Mouse (Mus musculus): ENCODE measurements at regions not wholly inside any gene's neighbourhood (a gene's known extent, or its start where the extent isn't known, plus 50 kb on each side); places are given as distances from the start of the nearest gene placed in this dataset.

DNA sequence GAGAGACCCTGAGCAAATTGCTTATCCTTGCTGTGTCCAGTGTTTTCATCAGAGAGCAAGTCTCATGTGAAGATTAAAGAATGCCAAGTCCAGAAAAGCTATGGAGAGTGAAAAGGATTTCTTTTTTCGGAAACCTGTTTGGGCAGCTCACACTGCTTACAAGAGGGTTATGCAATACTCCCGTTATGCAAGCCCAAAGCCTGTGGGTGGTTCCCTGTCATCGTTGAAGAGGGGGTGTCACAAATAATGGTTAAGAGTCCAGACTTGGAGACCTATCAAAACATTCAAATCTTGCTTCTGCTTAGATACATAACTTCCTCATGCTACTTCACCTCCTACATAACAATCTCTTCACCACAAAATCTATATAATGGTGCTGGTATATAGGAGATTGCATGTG lies 416.0 kb downstream of the Tmem114 start:
- no peak overlapping the region for H3K27ac ChIP-seq (ENCODE audit: insufficient read depth, low read length)
- no peaks in the 10 kb centered on the region for H3K4me1 ChIP-seq (ENCODE audit: control insufficient read depth, insufficient read depth, low read length)
- TF ChIP-seq POLR2A (IDR thresholded peaks at IDR 0.05; ENCODE audit: borderline replicate concordance, insufficient read depth, low read length) = no peak
- no peak for TF ChIP-seq CTCF (IDR thresholded peaks at IDR 0.05; ENCODE audit: borderline replicate concordance, insufficient read depth, low read depth, low read length)
- 73% methylated on average over 3 of the region's 3 CpGs for WGBS
- no peak for DNase-seq
- H3K4me3 ChIP-seq (replicated peaks; ENCODE audit: insufficient read depth, low read depth, low read length) = no peak overlapping the region
- H3K27me3 ChIP-seq (ENCODE audit: control insufficient read depth, insufficient read depth, low read length) = no peaks in the 10 kb centered on the region

DNA sequence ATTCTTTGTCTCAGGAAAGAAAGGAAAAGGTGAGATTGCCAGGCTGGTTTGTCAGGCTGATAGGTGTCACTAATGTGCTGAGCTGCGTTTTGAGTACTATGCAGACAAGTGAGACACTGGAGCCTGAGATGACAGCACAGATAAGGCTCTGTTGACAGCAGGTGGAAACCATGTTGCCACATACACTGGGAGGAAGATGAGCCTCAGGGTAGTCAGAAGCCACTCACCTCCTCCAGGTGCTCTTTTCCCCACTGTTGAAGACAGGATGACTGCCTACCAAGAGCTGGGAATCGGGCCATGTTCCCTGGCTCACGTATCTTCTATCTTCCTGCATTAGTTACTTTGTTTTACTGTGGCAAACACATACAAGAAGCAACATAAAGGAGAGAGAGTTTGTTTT lies 418.3 kb downstream of the Tmem114 start:
- no peak overlapping the region for H3K27ac ChIP-seq (ENCODE audit: insufficient read depth, low read length)
- no peak for TF ChIP-seq CTCF (IDR thresholded peaks at IDR 0.05; ENCODE audit: borderline replicate concordance, insufficient read depth, low read depth, low read length)
- TF ChIP-seq POLR2A (IDR thresholded peaks at IDR 0.05; ENCODE audit: borderline replicate concordance, insufficient read depth, low read length) = no peak
- 81% methylated on average over 3 of the region's 3 CpGs for WGBS
- no peaks in the 10 kb centered on the region for H3K27me3 ChIP-seq (ENCODE audit: control insufficient read depth, insufficient read depth, low read length)
- H3K4me3 ChIP-seq (replicated peaks; ENCODE audit: insufficient read depth, low read depth, low read length) = no peak overlapping the region
- no peaks in the 10 kb centered on the region for H3K4me1 ChIP-seq (ENCODE audit: control insufficient read depth, insufficient read depth, low read length)
- no peak for DNase-seq

DNA sequence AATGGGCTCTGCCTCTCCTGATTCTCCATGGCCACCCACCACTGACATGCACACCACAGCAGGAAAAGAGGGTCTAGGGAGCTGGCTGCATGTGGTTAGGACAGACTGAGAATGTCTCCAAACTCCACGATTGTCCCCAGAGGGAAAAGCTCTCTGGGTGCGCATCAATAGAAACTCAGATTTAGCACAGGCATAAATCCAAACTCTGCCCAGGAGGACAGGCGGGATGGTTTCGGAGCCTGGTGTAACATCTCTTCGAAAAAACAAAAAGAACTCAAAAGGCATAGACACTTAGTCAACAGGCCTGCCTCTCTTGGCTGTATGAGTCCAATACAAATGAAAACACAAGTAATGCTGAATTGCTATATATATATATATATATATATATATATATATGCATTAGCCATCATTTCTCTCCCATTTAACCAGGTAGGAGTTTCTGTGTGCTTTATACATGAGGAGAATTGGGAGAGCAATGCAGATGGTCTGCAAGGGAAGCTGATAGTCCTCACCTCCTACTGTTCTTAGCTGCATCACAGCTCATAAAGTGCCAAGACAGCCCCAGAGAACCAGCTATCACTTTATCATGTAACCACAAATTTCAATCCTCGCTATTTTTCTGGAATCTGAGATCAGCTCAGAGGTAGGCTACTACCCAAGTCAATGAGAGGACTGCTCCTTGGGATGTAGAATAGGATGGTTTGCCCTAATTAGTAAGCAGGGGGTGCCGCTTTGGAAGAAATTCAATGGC lies 422.4 kb downstream of the Tmem114 start:
- DNase-seq = no peak
- H3K4me1 ChIP-seq (ENCODE audit: control insufficient read depth, insufficient read depth, low read length) = no peaks in the 10 kb centered on the region
- WGBS = 64% methylated on average over 7 of the region's 7 CpGs
- H3K27ac ChIP-seq (ENCODE audit: insufficient read depth, low read length) = no peak overlapping the region
- TF ChIP-seq POLR2A (IDR thresholded peaks at IDR 0.05; ENCODE audit: borderline replicate concordance, insufficient read depth, low read length) = no peak
- no peak for TF ChIP-seq CTCF (IDR thresholded peaks at IDR 0.05; ENCODE audit: borderline replicate concordance, insufficient read depth, low read depth, low read length)
- no peaks in the 10 kb centered on the region for H3K27me3 ChIP-seq (ENCODE audit: control insufficient read depth, insufficient read depth, low read length)
- H3K4me3 ChIP-seq (replicated peaks; ENCODE audit: insufficient read depth, low read depth, low read length) = no peak overlapping the region

- no peak for TF ChIP-seq CTCF (IDR thresholded peaks at IDR 0.05; ENCODE audit: borderline replicate concordance, insufficient read depth, low read depth, low read length)
- TF ChIP-seq POLR2A (IDR thresholded peaks at IDR 0.05; ENCODE audit: borderline replicate concordance, insufficient read depth, low read length) = no peak
- no peak overlapping the region for H3K4me3 ChIP-seq (replicated peaks; ENCODE audit: insufficient read depth, low read depth, low read length)
- no peak for DNase-seq
- H3K27me3 ChIP-seq (ENCODE audit: control insufficient read depth, insufficient read depth, low read length) = no peaks in the 10 kb centered on the region
- no peaks in the 10 kb centered on the region for H3K4me1 ChIP-seq (ENCODE audit: control insufficient read depth, insufficient read depth, low read length)
- WGBS = 58% methylated on average over 10 of the region's 10 CpGs
- no peak overlapping the region for H3K27ac ChIP-seq (ENCODE audit: insufficient read depth, low read length)
These were observed 442.1 kb downstream of the Tmem114 start for GRCm38 (mm10) chr16:7982816-7983215.

- no peak overlapping the region for H3K27ac ChIP-seq (ENCODE audit: insufficient read depth, low read length)
- no peak overlapping the region for H3K4me3 ChIP-seq (replicated peaks; ENCODE audit: insufficient read depth, low read depth, low read length)
- H3K27me3 ChIP-seq (ENCODE audit: control insufficient read depth, insufficient read depth, low read length) = no peaks in the 10 kb centered on the region
- no peaks in the 10 kb centered on the region for H3K4me1 ChIP-seq (ENCODE audit: control insufficient read depth, insufficient read depth, low read length)
- DNase-seq = no peak
- no peak for TF ChIP-seq CTCF (IDR thresholded peaks at IDR 0.05; ENCODE audit: borderline replicate concordance, insufficient read depth, low read depth, low read length)
- no peak for TF ChIP-seq POLR2A (IDR thresholded peaks at IDR 0.05; ENCODE audit: borderline replicate concordance, insufficient read depth, low read length)
- 78% methylated on average over 6 of the region's 6 CpGs for WGBS
These were observed 446.5 kb downstream of the Tmem114 start for GRCm38 (mm10) chr16:7978466-7978865.

- WGBS = 87% methylated on average over 2 of the region's 2 CpGs
- TF ChIP-seq POLR2A (IDR thresholded peaks at IDR 0.05; ENCODE audit: borderline replicate concordance, insufficient read depth, low read length) (no peak), CTCF (IDR thresholded peaks at IDR 0.05; ENCODE audit: borderline replicate concordance, insufficient read depth, low read depth, low read length) (no peak)
- Histone ChIP-seq H3K4me3 (replicated peaks; ENCODE audit: insufficient read depth, low read depth, low read length) (no peak overlapping the region), H3K4me1 (ENCODE audit: control insufficient read depth, insufficient read depth, low read length) (no peaks in the 10 kb centered on the region), H3K27me3 (ENCODE audit: control insufficient read depth, insufficient read depth, low read length) (no peaks in the 10 kb centered on the region), H3K27ac (ENCODE audit: insufficient read depth, low read length) (no peak overlapping the region)
- no peak for DNase-seq
These were observed 473.3 kb downstream of the Tmem114 start for GRCm38 (mm10) chr16:7951616-7952015.

DNA sequence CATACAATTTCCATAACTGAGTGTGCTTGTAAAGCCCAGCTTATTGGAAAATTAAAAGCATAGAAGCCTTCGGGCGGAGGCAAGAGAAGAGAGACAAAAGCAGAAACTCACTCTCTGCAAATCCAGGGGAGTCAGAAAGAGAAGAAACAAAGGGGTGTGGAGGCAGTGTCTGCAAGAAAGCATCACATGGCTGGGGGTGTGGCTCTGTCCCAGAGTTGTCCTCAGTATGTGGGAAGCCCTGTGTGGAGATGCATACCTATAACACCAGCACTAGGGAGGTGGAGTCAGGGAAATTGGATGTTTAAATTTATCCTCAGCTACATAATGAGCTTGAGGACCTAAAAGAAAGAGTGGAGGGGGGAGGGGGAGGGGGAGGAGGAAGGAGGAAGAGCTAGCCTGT lies 482.6 kb downstream of the Tmem114 start:
- peaks cover 1% of the 10 kb centered on the region; the same call in 1 of the 2 replicates for H3K4me1 ChIP-seq (ENCODE audit: control insufficient read depth, insufficient read depth, low read length)
- no peaks in the 10 kb centered on the region for H3K27me3 ChIP-seq (ENCODE audit: control insufficient read depth, insufficient read depth, low read length)
- H3K4me3 ChIP-seq (replicated peaks; ENCODE audit: insufficient read depth, low read depth, low read length) = no peak overlapping the region
- no peak overlapping the region for H3K27ac ChIP-seq (ENCODE audit: insufficient read depth, low read length)
- TF ChIP-seq CTCF (IDR thresholded peaks at IDR 0.05; ENCODE audit: borderline replicate concordance, insufficient read depth, low read depth, low read length) (no peak), POLR2A (IDR thresholded peaks at IDR 0.05; ENCODE audit: borderline replicate concordance, insufficient read depth, low read length) (no peak)
- DNase-seq = no peak
- 92% methylated on average over 2 of the region's 2 CpGs for WGBS

DNA sequence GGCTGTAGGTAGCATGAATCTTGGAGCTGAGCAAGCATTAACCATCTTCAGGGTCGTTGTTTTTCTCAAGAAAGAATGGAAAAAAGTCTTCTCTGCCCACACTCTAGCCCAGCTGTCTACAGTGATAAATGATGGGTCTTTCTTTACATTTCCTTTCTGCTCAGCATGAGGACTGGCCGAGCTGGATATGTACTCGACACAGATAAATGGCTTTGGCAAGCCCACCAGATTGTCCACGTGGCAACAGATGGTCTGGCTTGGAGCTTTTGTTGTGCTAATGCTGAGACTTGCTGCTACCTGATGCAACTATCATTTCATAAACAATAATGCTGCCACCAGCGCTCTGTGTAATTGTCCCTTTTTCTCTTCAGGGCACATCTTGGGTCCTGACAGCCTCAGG lies 487.8 kb downstream of the Tmem114 start:
- H3K4me1 ChIP-seq (ENCODE audit: control insufficient read depth, insufficient read depth, low read length) = peaks cover 8% of the 10 kb centered on the region; the same call in 1 of the 2 replicates
- no peak for TF ChIP-seq CTCF (IDR thresholded peaks at IDR 0.05; ENCODE audit: borderline replicate concordance, insufficient read depth, low read depth, low read length)
- TF ChIP-seq POLR2A (IDR thresholded peaks at IDR 0.05; ENCODE audit: borderline replicate concordance, insufficient read depth, low read length) = no peak
- peak; percentile 51 to 72 for DNase-seq
- H3K4me3 ChIP-seq (replicated peaks; ENCODE audit: insufficient read depth, low read depth, low read length) = no peak overlapping the region
- no peak overlapping the region for H3K27ac ChIP-seq (ENCODE audit: insufficient read depth, low read length)
- WGBS = 7% methylated on average over 5 of the region's 5 CpGs
- H3K27me3 ChIP-seq (ENCODE audit: control insufficient read depth, insufficient read depth, low read length) = no peaks in the 10 kb centered on the region
